Mouse (Mus musculus) brain, embryonic 18.5 days (tissue): ENCODE measurements around the gene Epgn.

Experiments used
- DNase-seq: peaks from one replicate; pipeline ENCODE4 v3.0.0-alpha.2; 2012; ENCODE audit warnings: low read depth, low spot score

The Epgn gene

GRCm38 (mm10) chr5:91027164-91027563, at the start of gene Epgn:
Gene Epgn (plus strand): TSS chr5:91027464.
- no peak for DNase-seq

- no peak for DNase-seq
Measured at GRCm38 (mm10) chr5:90980297-90980696, 47.0 kb upstream of the Epgn start.

DNA sequence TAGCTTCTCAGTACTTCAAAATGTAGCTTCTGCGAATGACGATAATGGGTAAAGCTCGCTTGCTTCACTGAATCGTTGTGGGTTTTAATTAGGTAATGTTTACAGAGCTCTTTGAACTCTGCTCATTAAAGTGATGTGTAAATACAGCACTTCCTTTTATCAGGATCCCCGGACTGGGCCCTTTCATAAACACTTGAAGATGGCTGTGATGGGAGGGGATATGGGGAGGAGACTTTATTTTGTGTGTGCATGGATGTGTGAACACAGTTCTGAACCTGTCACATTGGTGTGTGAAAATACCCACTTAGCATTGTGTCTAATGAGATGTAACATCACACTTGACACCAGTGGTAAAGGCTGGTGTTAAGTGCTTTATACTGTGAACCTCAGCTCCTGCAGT, 39.7 kb upstream of the Epgn start:
- DNase-seq = no peak

DNA sequence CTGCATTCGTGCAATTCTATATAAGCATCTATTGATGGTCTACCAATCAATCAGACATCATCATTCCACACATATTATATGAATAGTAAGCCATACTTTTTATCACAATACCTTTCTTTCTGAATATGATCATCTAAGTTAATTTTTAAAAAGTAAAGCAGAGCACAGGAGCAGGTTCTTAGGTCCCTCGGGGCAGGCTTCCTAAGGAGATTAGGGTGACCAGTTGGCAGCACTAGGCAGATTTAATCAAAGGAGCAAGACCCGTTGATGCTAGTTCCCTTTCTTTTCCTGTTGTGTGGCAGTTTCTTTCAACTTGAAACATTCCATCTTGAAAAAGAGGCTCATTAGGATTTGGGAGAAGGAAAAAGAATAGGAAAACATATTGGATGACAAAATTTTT, 39.1 kb upstream of the Epgn start:
- DNase-seq = no peak

DNA sequence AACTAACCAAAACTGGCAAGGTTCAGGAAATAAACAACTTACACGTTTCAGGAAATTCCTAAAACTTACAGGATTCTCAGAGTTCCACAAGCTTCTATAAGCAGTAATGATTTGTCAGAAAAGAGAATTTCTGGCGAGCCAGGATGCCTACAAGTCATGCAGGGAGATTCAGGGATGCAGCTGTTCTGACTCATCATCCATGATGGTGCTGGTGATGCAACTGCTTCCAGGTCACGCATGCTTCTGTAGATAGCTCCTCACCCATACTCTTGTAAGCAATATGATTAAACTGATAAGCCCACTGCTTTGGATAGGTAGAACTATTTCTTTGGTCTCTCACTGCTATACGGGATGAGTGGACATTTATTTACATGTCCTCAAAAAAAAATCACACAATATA, 38.7 kb upstream of the Epgn start:
- no peak for DNase-seq

DNA sequence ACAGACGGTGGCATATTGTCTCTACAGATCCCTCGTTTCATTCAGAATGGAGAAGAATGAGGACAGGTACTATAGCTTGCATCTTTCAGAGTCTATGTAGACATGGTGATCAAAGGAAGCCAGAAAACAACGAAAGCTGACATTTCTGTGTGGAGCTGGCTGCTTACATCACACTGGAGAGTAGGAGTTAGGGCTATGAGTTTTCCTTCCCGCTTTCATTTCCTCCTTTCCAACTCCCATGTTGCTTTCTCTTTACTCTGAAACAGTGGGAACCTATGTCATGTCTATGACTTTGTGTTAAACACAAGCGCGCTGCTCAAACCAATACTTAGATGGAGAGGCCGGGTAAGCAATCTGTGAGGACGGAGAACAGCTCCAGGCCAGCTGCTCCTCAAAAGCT, 27.3 kb upstream of the Epgn start:
- no peak for DNase-seq

- no peak for DNase-seq
Measured at GRCm38 (mm10) chr5:91015216-91015615, 12.0 kb upstream of the Epgn start.

DNA sequence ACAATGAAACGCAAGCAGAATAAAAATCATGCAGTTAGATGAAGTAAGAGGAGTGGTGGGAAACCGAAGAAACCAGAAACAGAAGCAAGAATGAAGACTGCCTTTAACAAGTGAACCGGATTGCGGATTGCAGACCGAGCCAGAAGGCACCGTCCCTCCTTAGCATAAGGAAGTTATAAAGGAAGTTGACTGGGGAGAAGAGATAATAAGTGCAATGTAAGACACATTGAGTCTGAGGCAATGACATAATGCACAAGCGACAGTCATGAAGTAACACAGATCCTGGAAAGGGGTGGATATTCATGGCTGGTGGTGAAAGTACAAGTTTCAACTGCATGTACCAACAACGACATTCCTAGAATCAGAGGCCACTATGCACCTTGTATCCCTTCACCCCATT, 4.2 kb upstream of the Epgn start:
- DNase-seq = no peak

DNA sequence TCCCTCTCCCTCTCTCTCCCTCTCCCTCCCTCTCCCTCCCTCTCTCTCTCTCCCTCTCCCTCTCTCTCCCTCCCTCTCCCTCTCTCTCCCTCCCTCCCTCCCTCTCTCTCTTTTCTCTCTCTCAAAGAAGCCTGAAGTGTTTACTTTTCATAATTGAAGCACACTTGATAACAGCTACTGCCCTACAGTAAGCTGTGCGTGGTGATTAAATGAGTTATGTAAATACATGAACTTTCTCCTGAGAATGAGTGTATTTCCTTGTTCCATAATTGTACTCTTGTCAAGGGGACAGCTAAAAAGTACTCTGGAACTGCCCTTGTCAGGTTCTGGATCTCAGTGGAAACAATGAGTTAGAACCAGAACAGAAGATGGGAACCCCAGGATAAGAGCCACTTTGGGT, 576 bp downstream of the Epgn start:
- no peak for DNase-seq

GRCm38 (mm10) chr5:91030629-91031028, 3.4 kb downstream of the Epgn start:
- no peak for DNase-seq

DNA sequence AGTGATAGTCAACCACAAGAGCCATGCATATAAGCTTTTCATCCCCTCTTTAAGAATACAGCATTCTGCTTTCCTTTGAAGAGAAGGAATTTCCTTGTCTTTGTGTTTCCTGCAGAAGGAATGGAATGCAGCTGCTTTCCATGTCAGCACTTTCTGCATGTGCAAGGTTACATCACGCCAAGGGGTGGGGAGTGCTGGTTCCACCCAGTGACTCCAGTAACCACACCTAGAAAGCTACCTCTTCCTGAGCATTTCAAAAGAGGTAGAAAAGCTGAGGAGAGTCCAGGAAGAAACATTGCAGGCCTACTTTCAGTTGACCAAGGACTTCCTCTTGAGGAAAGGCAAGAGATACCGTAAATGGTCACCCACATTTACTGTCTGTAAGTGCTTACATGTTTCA, 8.1 kb downstream of the Epgn start:
- no peak for DNase-seq

DNA sequence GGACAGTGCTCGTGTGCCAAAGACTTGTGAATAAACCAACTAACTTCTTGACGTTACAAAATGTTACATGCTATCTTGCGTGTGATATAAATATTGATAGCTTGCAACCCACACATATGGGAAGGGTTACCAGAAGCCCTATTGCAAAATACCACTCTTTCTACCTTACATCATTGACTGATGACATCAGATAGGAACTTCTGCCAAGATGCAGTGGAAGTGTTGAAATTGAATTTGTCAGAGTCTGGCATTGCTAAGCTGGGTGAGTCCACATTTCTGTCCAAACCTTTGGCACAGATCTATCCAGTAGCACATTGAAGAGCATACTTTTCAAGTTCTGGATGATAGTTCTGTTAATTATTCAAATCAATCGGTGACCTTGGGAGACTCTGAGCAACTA, 9.4 kb downstream of the Epgn start:
- DNase-seq = no peak

DNA sequence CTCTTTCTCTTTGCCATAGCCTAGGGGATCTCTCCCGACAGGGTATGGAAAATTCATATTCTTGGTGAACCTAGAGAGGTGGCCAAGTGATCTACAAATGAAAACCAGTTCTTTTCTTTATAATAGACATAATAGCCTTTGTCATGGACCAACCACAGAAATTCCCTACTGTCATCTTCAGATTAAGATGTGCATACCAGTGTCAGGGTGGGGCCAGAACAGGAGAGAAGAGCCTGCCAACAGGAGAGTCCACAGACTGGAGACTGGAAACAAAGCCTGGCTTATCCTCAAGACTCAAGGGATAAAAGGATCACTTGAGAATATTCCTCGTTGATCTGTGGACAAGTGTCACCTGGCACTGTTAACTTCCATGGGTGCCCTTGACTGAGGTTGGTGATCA, 10.5 kb downstream of the Epgn start:
- DNase-seq = no peak

- DNase-seq = no peak
Measured at GRCm38 (mm10) chr5:91038547-91038946, 11.3 kb downstream of the Epgn start.

GRCm38 (mm10) chr5:91038963-91039362, 11.7 kb downstream of the Epgn start:
- no peak for DNase-seq

- DNase-seq = no peak
Measured at GRCm38 (mm10) chr5:91047987-91048386, 20.7 kb downstream of the Epgn start.

GRCm38 (mm10) chr5:91048397-91048796, 21.1 kb downstream of the Epgn start:
- no peak for DNase-seq

DNA sequence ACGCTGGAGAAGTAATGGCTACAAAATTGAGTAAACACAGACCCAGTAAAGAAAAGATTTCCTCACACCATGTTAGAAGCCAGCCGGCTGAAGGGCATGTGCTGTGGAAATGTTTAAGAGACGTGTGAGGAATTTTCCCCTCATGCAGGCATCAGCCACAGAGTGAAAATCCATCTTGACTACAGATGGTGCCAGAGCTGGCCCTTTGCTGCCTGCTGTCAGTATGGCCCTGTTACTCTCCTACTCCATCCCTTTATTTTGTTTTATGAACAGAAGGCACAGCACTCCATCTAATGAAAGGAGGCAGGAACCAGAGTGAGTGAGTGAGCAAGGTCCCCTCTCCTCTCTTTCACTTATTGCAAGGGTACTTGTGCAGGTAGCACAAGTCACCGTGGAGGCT, 45.1 kb downstream of the Epgn start:
- no peak for DNase-seq

DNA sequence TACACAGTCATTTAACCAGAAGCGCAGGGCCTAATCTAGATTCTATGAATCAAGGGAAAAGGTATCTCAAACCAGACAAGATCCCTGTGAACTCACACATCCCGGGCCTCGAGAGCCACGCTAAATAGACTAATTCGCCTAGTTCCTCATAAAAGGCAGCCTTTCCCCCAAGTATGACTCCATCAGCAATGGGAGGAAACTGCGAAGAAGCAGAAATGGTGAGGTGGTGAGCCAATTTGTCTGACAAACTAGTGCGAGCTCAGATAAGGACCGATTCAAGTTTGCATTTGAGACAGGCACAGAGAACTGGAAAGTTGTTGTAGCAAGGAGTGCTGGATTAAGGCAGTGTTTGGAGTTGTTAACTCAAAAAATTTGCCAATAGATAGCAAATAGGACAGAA, 46.4 kb downstream of the Epgn start:
- DNase-seq = no peak

DNA sequence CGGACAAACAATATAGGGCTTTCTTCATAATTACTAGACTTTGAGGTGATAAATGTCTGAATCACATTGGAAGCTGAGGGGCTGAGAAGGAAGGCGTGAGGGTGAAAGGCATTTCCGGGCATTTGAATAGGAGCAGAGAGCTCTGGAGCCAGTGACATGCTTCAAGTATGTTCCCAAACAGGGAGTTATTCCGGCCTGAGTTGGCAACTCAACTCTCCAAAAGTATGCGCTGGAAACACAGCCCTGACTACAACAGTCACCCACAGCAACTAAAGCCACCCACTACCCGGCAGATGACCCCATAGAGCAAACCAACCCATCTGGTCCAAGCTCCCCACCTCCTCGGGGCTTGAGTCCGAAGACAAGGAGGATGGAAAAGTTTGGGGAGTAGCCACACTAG, 46.8 kb downstream of the Epgn start:
- no peak for DNase-seq

GRCm38 (mm10) chr5:91074450-91074950, 47.2 kb downstream of the Epgn start, which contains the start of gene Ereg:
Gene Ereg (plus strand): TSS chr5:91074622.
- no peak for DNase-seq

DNA sequence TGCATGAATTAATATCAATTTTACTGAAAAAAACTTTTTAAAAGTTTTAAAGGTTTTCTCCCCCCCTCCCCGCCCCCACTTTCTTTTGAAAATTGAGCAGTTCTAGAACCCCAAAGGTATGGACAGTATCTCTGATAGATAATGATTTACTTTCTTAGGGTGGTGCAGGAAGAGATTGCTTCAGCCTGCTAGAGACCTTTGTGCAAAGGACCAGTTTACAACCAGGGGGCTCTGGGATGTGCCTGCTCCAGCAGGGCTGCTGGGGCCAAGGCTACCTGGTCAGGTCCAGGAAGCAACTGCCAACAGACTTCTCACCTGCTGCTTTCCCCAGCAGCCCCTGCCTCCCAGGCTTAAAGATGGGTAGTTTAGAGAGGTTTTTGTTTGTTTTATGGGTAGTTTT, 47.8 kb downstream of the Epgn start:
- DNase-seq = no peak

GRCm38 (mm10) chr5:91083016-91083415, 55.8 kb downstream of the Epgn start:
- DNase-seq = no peak
